Mouse (Mus musculus): ENCODE measurements around the gene Rap1gds1. TPM values are rescaled to one million over a fixed set of nuclear protein-coding genes. Genes with fewer than 3 reads are reported as not detected.

Rap1gds1 gene
- polyA plus RNA-seq, 1 experiment from 2014 or later = 42.6 TPM

DNA sequence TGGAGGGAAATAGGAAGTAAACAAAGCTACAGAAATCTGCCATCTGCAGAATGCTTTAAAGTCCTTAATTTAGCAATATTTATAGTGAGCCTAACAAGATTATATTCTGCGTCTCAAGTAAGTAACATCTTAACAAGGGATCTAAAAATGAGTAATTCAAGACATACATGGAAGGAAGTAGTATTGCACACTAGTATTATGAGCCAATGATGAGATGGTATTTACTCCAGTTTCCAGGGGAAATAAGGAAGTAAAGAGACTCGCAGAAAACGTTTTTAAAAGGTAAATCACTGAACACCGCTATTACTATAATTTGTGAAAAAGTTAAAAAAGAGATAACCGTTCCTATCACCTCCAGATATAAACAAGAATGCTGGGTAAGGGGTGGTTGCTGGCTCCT, 49.9 kb downstream of the Rap1gds1 start:
- no peak for ATAC-seq
- no peaks in the 10 kb centered on the region for H3K4me1 ChIP-seq (ENCODE audit: control insufficient read depth, insufficient read depth, low read length)
- H3K4me2 ChIP-seq (ENCODE audit: low read depth, low read length) = no peak overlapping the region
- no peak overlapping the region for H3K9ac ChIP-seq (ENCODE audit: low read depth, low read length)
- H3K9me3 ChIP-seq (ENCODE audit: control insufficient read depth, low read length) = no peaks in the 10 kb centered on the region
- WGBS = 69% methylated on average over 5 of the region's 5 CpGs
- no peaks in the 10 kb centered on the region for H3K27me3 ChIP-seq (replicated peaks; ENCODE audit: control insufficient read depth, insufficient read depth, low read length)
- H3K27ac ChIP-seq (ENCODE audit: low read length) = no peak overlapping the region
- no peak overlapping the region for H3K4me3 ChIP-seq (ENCODE audit: low read length)
- no peaks in the 10 kb centered on the region for H3K36me3 ChIP-seq (ENCODE audit: control insufficient read depth, insufficient read depth, low read length)

- ATAC-seq = no peak
- 71% methylated on average over 8 of the region's 8 CpGs for WGBS
- no peaks in the 10 kb centered on the region for H3K27me3 ChIP-seq (replicated peaks; ENCODE audit: control insufficient read depth, insufficient read depth, low read length)
These were observed 51.4 kb downstream of the Rap1gds1 start for GRCm38 (mm10) chr3:139023585-139023984.

GRCm38 (mm10) chr3:139012352-139012751, 62.6 kb downstream of the Rap1gds1 start:
- H3K9me3 ChIP-seq (ENCODE audit: control insufficient read depth, low read length) = no peaks in the 10 kb centered on the region
- H3K4me3 ChIP-seq (ENCODE audit: low read length) = no peak overlapping the region
- WGBS = 80% methylated on average over 9 of the region's 9 CpGs
- H3K9ac ChIP-seq (ENCODE audit: low read depth, low read length) = no peak overlapping the region
- no peaks in the 10 kb centered on the region for H3K27me3 ChIP-seq (replicated peaks; ENCODE audit: control insufficient read depth, insufficient read depth, low read length)
- H3K36me3 ChIP-seq (ENCODE audit: control insufficient read depth, insufficient read depth, low read length) = no peaks in the 10 kb centered on the region
- H3K4me2 ChIP-seq (ENCODE audit: low read depth, low read length) = no peak overlapping the region
- no peak overlapping the region for H3K27ac ChIP-seq (ENCODE audit: low read length)
- H3K4me1 ChIP-seq (ENCODE audit: control insufficient read depth, insufficient read depth, low read length) = no peaks in the 10 kb centered on the region
- no peak for ATAC-seq

More at GRCm38 (mm10) chr3:139023585-139023984, 51.4 kb downstream of the Rap1gds1 start:
- Histone ChIP-seq H3K4me1 (ENCODE audit: control insufficient read depth, insufficient read depth, low read length) (no peaks in the 10 kb centered on the region), H3K36me3 (ENCODE audit: control insufficient read depth, insufficient read depth, low read length) (no peaks in the 10 kb centered on the region), H3K9ac (ENCODE audit: low read depth, low read length) (no peak overlapping the region), H3K4me3 (ENCODE audit: low read length) (no peak overlapping the region), H3K4me2 (ENCODE audit: low read depth, low read length) (no peak overlapping the region), H3K9me3 (ENCODE audit: control insufficient read depth, low read length) (no peaks in the 10 kb centered on the region), H3K27ac (ENCODE audit: low read length) (no peak overlapping the region)

DNA sequence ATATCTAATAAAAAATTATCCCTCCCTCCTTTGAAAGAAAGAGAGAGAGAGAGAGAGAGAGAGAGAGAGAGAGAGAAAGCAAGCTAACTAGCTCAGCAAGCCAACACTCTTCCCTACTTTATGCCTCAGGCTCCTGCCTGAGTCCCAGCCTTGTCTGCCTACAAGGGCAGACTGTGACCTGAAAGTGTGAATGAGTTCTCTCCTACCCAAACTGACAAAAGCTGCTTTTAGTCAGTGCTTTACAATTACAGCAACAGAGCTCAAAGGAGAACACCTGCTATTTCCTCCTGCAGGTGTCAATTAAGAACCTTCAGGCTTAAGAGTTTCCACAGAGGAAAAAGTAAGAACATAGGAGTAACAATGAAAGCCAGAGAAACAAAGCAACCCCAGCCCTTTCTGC, 69.3 kb downstream of the Rap1gds1 start:
- H3K27ac ChIP-seq (ENCODE audit: low read length) = no peak overlapping the region

DNA sequence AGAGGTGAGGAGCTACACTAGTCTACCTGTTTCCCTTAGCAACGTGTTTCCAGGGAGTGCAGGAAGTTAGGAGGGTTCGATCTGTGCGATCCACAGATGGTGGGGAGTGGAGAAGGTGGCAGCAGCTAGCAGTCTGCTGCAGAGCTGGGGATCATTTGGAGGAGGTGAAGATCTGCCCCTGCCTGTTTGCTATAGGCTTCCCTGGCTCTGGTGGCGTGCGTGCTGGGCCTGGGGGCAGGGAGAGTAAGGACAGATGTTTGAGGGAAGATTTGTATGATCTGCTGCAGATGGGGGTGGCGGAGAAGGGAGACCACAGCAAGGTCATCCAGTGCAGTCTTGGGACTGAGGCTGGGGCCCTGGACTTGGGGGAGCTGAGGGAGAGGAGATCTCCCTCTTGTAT, 72.2 kb downstream of the Rap1gds1 start:
- Histone ChIP-seq H3K4me2 (ENCODE audit: low read depth, low read length) (no peak overlapping the region), H3K36me3 (ENCODE audit: control insufficient read depth, insufficient read depth, low read length) (no peaks in the 10 kb centered on the region), H3K27ac (ENCODE audit: low read length) (no peak overlapping the region), H3K9ac (ENCODE audit: low read depth, low read length) (no peak overlapping the region), H3K4me1 (ENCODE audit: control insufficient read depth, insufficient read depth, low read length) (no peaks in the 10 kb centered on the region), H3K4me3 (ENCODE audit: low read length) (no peak overlapping the region), H3K27me3 (replicated peaks; ENCODE audit: control insufficient read depth, insufficient read depth, low read length) (no peaks in the 10 kb centered on the region), H3K9me3 (ENCODE audit: control insufficient read depth, low read length) (no peaks in the 10 kb centered on the region)
- WGBS = 71% methylated on average over 6 of the region's 6 CpGs
- ATAC-seq = no peak

More for the DNA sequence above, 69.3 kb downstream of the Rap1gds1 start:
- Histone ChIP-seq H3K9me3 (ENCODE audit: control insufficient read depth, low read length) (no peaks in the 10 kb centered on the region), H3K9ac (ENCODE audit: low read depth, low read length) (no peak overlapping the region), H3K27me3 (replicated peaks; ENCODE audit: control insufficient read depth, insufficient read depth, low read length) (no peaks in the 10 kb centered on the region), H3K4me3 (ENCODE audit: low read length) (no peak overlapping the region), H3K36me3 (ENCODE audit: control insufficient read depth, insufficient read depth, low read length) (no peaks in the 10 kb centered on the region), H3K4me1 (ENCODE audit: control insufficient read depth, insufficient read depth, low read length) (no peaks in the 10 kb centered on the region), H3K4me2 (ENCODE audit: low read depth, low read length) (no peak overlapping the region)
- no peak for ATAC-seq

DNA sequence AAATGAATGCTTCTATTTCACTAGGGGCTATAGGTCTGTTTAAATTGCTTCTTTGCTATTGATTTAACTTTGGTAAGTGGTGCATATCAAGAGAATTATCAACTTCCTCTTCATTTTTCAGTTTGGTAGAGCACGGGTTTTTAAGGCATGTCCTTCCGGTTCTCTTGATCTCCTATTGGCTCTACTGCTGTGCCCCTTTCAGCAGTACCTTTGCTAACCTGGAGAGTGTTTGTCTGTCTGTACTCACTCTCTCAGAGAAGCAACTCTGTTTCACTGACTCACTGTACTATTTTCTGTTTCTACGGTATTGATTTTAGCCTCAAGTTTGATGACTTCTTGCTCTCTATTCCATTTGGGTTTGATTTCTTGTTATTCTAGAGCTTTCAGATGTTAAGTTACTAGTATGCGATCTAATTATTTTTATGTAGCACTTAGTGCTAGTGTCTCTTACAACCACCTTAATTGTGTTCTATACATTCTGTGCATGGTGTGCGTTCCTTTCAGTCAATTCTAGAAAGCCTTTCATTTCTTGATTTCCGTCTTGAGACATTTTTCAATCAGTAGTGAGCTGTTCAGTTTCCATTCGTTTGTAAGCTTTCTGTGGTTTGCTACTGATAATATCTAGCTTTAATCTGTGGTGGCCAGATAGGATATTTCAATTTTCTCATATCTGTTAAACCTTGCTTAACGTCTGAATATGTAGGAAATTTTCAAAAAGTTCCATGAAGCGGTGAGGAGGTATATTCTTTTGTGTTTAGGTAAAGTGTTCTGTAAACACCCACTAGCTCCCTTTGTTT, 74.7 kb downstream of the Rap1gds1 start:
- H3K4me1 ChIP-seq (ENCODE audit: control insufficient read depth, insufficient read depth, low read length) = no peaks in the 10 kb centered on the region
- H3K9ac ChIP-seq (ENCODE audit: low read depth, low read length) = no peak overlapping the region
- H3K9me3 ChIP-seq (ENCODE audit: control insufficient read depth, low read length) = no peaks in the 10 kb centered on the region
- H3K4me3 ChIP-seq (ENCODE audit: low read length) = no peak overlapping the region
- H3K4me2 ChIP-seq (ENCODE audit: low read depth, low read length) = no peak overlapping the region
- 0 out of 2 replicates have a peak, but pooled peaks cover 4% of the 10 kb centered on the region for H3K36me3 ChIP-seq (ENCODE audit: control insufficient read depth, insufficient read depth, low read length)
- no peak overlapping the region for H3K27ac ChIP-seq (ENCODE audit: low read length)
- no peak for ATAC-seq
- H3K27me3 ChIP-seq (replicated peaks; ENCODE audit: control insufficient read depth, insufficient read depth, low read length) = no peaks in the 10 kb centered on the region
- WGBS = 88% methylated on average over 9 of the region's 9 CpGs

DNA sequence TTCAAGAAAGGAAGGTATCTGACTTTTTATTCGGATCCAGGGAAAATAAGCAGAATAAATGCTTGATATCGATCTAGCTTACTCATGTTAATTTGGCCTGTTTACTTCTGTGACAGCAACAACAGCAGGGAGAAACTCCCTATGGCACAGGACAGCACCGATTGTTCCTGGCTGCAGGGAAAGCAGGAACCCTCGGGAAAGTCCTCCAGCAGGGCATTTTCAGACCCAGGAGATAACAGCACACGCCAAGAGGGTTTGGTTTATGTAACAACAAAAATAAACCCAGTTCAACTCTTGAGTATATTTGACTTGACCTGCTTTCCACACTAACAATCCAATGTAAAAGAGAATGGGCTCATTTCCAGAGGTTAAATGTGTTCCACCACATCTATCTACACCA, 81.5 kb downstream of the Rap1gds1 start:
- no peak overlapping the region for H3K27ac ChIP-seq (ENCODE audit: low read length)
- no peak for ATAC-seq
- H3K9me3 ChIP-seq (ENCODE audit: control insufficient read depth, low read length) = no peaks in the 10 kb centered on the region
- no peaks in the 10 kb centered on the region for H3K27me3 ChIP-seq (replicated peaks; ENCODE audit: control insufficient read depth, insufficient read depth, low read length)
- no peak overlapping the region for H3K4me3 ChIP-seq (ENCODE audit: low read length)
- no peaks in the 10 kb centered on the region for H3K4me1 ChIP-seq (ENCODE audit: control insufficient read depth, insufficient read depth, low read length)
- 70% methylated on average over 5 of the region's 5 CpGs for WGBS
- no peak overlapping the region for H3K9ac ChIP-seq (ENCODE audit: low read depth, low read length)
- H3K4me2 ChIP-seq (ENCODE audit: low read depth, low read length) = no peak overlapping the region
- 0 out of 2 replicates have a peak, but pooled peaks cover 4% of the 10 kb centered on the region for H3K36me3 ChIP-seq (ENCODE audit: control insufficient read depth, insufficient read depth, low read length)

- H3K4me3 ChIP-seq (ENCODE audit: low read length) = no peak overlapping the region
- no peak overlapping the region for H3K9ac ChIP-seq (ENCODE audit: low read depth, low read length)
- H3K4me1 ChIP-seq (ENCODE audit: control insufficient read depth, insufficient read depth, low read length) = no peaks in the 10 kb centered on the region
- H3K27me3 ChIP-seq (replicated peaks; ENCODE audit: control insufficient read depth, insufficient read depth, low read length) = no peaks in the 10 kb centered on the region
- no peaks in the 10 kb centered on the region for H3K9me3 ChIP-seq (ENCODE audit: control insufficient read depth, low read length)
- ATAC-seq = no peak
- no peaks in the 10 kb centered on the region for H3K36me3 ChIP-seq (ENCODE audit: control insufficient read depth, insufficient read depth, low read length)
- 71% methylated on average over 1 of the region's 1 CpGs for WGBS
- no peak overlapping the region for H3K27ac ChIP-seq (ENCODE audit: low read length)
- H3K4me2 ChIP-seq (ENCODE audit: low read depth, low read length) = no peak overlapping the region
These were observed 83.6 kb downstream of the Rap1gds1 start for GRCm38 (mm10) chr3:138991367-138991766.

- ATAC-seq = no peak
- Histone ChIP-seq H3K36me3 (ENCODE audit: control insufficient read depth, insufficient read depth, low read length) (no peaks in the 10 kb centered on the region), H3K4me2 (ENCODE audit: low read depth, low read length) (no peak overlapping the region), H3K9me3 (ENCODE audit: control insufficient read depth, low read length) (no peaks in the 10 kb centered on the region), H3K9ac (ENCODE audit: low read depth, low read length) (no peak overlapping the region), H3K27me3 (replicated peaks; ENCODE audit: control insufficient read depth, insufficient read depth, low read length) (no peaks in the 10 kb centered on the region), H3K4me3 (ENCODE audit: low read length) (no peak overlapping the region), H3K4me1 (ENCODE audit: control insufficient read depth, insufficient read depth, low read length) (no peaks in the 10 kb centered on the region), H3K27ac (ENCODE audit: low read length) (no peak overlapping the region)
- 94% methylated on average over 7 of the region's 7 CpGs for WGBS
These were observed 85.9 kb downstream of the Rap1gds1 start for GRCm38 (mm10) chr3:138989141-138989540.

- Histone ChIP-seq H3K27me3 (replicated peaks; ENCODE audit: control insufficient read depth, insufficient read depth, low read length) (no peaks in the 10 kb centered on the region), H3K9me3 (ENCODE audit: control insufficient read depth, low read length) (no peaks in the 10 kb centered on the region), H3K9ac (ENCODE audit: low read depth, low read length) (no peak overlapping the region), H3K27ac (ENCODE audit: low read length) (no peak overlapping the region), H3K36me3 (ENCODE audit: control insufficient read depth, insufficient read depth, low read length) (no peaks in the 10 kb centered on the region), H3K4me1 (ENCODE audit: control insufficient read depth, insufficient read depth, low read length) (no peaks in the 10 kb centered on the region), H3K4me3 (ENCODE audit: low read length) (no peak overlapping the region), H3K4me2 (ENCODE audit: low read depth, low read length) (no peak overlapping the region)
- 91% methylated on average over 5 of the region's 5 CpGs for WGBS
- no peak for ATAC-seq
These were observed 87.0 kb downstream of the Rap1gds1 start for GRCm38 (mm10) chr3:138988004-138988403.

All from intestine, embryonic 16.5 days (tissue).